8 mouse cellular contexts compared by ENCODE assay signal in genomic region chr13:109441401-109441973, GRCm38 (mm10).
A peak's percentile ranks its signal among the peaks of the same experiment; 100 is the strongest.
DNase-seq lines count a peak whose midpoint lies in the region; ATAC-seq lines count a peak whose summit lies in the region.

No protein-coding gene starts in this region.

- H3K36me3 ChIP-seq in limb, embryonic 13.5 days: no peaks in the 10 kb centered on the region
- H3K36me3 ChIP-seq in midbrain, embryonic 12.5 days: no peaks in the 10 kb centered on the region

- peak overlapping the region; percentile 60 for H3K4me3 ChIP-seq in limb, embryonic 13.5 days
- peak overlapping the region; percentile 53 for H3K4me3 ChIP-seq in midbrain, embryonic 12.5 days

- H3K9ac ChIP-seq in limb, embryonic 13.5 days: peak overlapping the region; percentile 69
- H3K9ac ChIP-seq in midbrain, embryonic 12.5 days (replicated peaks): peak overlapping the region; percentile 63; the same call in 1 of the 2 replicates

- WGBS in limb, embryonic 13.5 days: 22% methylated on average over 12 of the region's 12 CpGs
- WGBS in midbrain, embryonic 12.5 days: 46% methylated on average over 12 of the region's 12 CpGs

- H3K27ac ChIP-seq in limb, embryonic 13.5 days: peak overlapping the region; percentile 87
- peak overlapping the region; percentile 89 for H3K27ac ChIP-seq in midbrain, embryonic 12.5 days (replicated peaks)

- H3K4me2 ChIP-seq in limb, embryonic 13.5 days (replicated peaks): peak overlapping the region; percentile 82
- peak overlapping the region; percentile 57 for H3K4me2 ChIP-seq in midbrain, embryonic 12.5 days (replicated peaks)

- H3K9me3 ChIP-seq in limb, embryonic 13.5 days: no peaks in the 10 kb centered on the region
- no peaks in the 10 kb centered on the region for H3K9me3 ChIP-seq in midbrain, embryonic 12.5 days

- ATAC-seq in cerebellum, adult (ENCODE audit: insufficient number of reproducible peaks, low FRiP score, low TSS enrichment): peak; percentile 22; the same call in 1 of the 2 replicates
- ATAC-seq in limb, embryonic 13.5 days (ENCODE audit: low FRiP score, low read depth): no peak
- no peak for ATAC-seq in midbrain, embryonic 12.5 days (ENCODE audit: low FRiP score, low read depth)
- no peak for ATAC-seq in erythroblast, adult 5-6 weeks (replicated peaks; ENCODE audit: low FRiP score, poor library complexity, severe bottlenecking)

- DNase-seq in adrenal gland, adult (ENCODE audit: inconsistent age in 2 of 2, low spot score in 1 of 2): peak; percentile 27 to 64
- no peak for DNase-seq in adrenal gland, postnatal 4 days (ENCODE audit: low spot score in 2 of 2)
- DNase-seq in forelimb bud, embryonic 11.5 days (ENCODE audit: low read depth, low spot score): peak; percentile 11
- DNase-seq in induced T-regulatory cell, adult 2 months (ENCODE audit: low read depth): peak; percentile 1

- H3K4me1 ChIP-seq in limb, embryonic 13.5 days: peaks cover 27% of the 10 kb centered on the region
- peaks cover 18% of the 10 kb centered on the region; the same call in 1 of the 2 replicates for H3K4me1 ChIP-seq in midbrain, embryonic 12.5 days

- H3K27me3 ChIP-seq in limb, embryonic 13.5 days: no peaks in the 10 kb centered on the region
- H3K27me3 ChIP-seq in midbrain, embryonic 12.5 days: no peaks in the 10 kb centered on the region

Comparison
In these comparisons a context has a peak if more than half of its experiments do, and no peak if none do; other contexts are left out.
1. DNase-seq: peak in adrenal gland, adult (2 of 2), forelimb bud, embryonic 11.5 days (single experiment) and induced T-regulatory cell, adult 2 months (single experiment); none in adrenal gland, postnatal 4 days (0 of 2).